Mouse (Mus musculus): ENCODE results near the gene Rhbdf1.

Rhbdf1 gene

GRCm38 (mm10) chr11:32221951-32222409, at the start of gene Rhbdf1:
Gene Rhbdf1, minus strand, starts transcription at chr11:32222300.
- peak; percentile 75 for DNase-seq

GRCm38 (mm10) chr11:32271178-32271577, 49.1 kb upstream of the Rhbdf1 start:
- no peak for DNase-seq

DNA sequence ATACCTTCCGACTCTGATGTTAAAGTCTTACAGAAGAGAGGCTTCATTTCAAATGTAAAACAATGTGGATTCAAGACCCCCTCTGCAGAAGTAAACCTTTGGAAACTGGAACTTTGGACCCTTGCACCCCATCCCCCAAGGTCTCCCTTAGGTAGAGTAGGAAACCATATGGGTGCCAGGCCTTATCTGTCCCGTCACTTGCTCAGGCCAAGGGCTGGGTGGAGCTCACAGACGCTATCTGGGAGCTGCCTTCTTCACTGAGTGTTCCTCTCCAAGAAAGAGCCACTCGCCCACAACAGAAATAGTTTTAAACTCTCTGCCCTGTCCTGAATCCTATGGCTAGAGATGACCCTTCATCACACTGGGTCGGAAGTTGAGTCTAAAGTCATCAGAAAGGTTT, 46.9 kb upstream of the Rhbdf1 start:
- DNase-seq, result no peak

DNA sequence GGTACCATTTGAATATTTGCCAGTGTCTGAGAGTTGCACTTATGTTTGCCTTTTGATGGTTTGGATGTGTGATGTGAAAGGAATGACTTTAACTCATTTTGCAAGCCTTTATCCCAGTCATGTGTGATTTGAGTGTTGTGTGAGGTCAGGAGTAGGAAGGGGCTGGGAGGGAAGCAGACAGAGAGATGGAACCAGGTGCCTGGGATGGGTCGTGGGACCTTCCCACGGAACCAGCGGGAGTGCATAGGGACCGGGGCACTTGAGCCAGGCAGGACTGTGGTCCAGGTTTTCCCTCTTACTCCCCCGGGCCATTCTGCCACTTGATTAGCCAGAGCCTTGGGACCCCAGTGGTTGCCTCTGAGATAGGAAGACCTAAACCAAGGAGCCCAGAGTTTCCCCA, 45.9 kb upstream of the Rhbdf1 start:
- no peak for DNase-seq

DNA sequence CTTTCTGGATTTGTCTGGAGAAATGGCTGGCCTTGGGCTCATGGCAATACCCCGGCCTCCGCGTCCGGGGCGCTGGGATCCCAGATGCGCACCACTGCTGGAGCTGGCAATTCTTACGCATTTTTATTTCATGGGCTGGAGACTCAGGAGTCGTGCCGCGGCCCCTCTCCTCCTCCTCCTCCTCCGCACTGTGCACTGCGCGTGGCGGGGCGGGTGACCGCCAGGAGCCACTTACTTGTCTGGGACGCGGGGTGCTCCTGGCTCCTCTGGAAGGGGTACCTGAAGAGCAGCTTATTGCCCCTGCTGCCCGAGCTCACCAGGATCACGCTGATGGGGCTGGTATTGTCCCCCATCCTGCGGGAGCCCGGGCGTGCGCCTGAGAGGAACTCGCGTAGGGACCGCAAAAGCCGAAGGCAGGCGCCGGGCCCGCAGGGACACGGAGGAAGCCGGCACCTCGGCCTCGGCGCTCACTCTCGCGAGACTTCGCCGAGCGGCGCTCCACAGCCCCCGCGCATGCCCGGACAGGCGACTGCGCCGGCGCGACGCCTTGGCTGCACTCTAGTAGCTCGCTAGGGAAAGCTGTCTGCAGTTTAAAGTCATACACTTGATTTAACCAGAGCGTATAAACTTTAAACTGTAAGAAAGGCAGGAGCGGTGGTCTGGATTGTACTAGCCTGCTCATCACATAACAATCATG, 45.2 kb upstream of the Rhbdf1 start, which contains the start of gene Nprl3:
Nprl3 (minus strand) TSS at position 520 of the 697 bp plus-strand sequence.
- peak; percentile 97 for DNase-seq

GRCm38 (mm10) chr11:32266776-32267175, 44.7 kb upstream of the Rhbdf1 start:
- DNase-seq, result no peak

DNA sequence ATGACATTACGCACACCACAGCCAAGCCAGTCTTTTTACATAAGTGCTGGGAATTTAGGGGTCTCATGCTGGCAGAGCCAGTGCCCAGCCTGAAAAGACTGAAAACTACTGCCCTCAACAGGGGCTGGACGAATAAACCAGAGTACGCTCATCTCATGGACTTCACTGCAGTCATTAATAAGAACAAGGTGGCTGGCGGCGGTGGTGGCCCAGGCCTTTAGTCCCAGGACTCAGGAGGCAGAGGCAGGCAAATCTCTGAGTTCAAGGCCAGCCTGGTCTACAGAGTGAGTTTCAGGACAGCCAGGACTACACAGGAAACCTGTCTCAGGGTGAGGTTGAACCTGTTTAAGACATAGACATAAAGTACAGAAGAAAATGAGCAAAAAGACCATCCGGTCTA, 44.1 kb upstream of the Rhbdf1 start:
- no peak for DNase-seq

DNA sequence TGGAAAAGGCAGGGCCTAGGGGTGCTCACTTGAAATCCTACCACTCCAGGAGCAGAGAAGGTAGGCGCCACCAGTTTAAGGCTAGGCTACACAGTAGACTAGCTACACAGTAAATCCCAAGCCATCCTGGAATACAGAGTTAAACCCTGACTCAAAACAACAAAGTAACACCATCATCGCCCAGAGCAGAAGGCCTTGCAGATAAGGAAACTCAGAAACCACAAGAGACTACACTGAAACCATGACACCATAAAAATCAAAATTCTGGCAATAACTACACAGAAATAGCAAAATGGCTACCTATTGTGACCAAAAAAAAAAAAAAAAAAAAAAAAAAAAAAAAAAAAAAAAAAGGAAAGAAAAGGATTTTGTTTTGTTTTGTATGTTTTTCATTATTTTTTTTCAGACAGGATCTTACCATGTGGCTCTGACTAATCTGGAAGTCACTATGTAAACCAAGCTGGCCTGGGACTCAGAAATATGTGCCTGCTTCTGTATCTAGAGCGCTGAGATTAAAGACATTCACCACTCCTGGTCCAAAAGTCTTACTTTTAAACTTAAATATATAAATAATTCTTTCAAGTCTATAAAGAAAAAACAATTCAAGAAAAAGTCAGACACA, 43.1 kb upstream of the Rhbdf1 start:
- DNase-seq, result no peak

DNA sequence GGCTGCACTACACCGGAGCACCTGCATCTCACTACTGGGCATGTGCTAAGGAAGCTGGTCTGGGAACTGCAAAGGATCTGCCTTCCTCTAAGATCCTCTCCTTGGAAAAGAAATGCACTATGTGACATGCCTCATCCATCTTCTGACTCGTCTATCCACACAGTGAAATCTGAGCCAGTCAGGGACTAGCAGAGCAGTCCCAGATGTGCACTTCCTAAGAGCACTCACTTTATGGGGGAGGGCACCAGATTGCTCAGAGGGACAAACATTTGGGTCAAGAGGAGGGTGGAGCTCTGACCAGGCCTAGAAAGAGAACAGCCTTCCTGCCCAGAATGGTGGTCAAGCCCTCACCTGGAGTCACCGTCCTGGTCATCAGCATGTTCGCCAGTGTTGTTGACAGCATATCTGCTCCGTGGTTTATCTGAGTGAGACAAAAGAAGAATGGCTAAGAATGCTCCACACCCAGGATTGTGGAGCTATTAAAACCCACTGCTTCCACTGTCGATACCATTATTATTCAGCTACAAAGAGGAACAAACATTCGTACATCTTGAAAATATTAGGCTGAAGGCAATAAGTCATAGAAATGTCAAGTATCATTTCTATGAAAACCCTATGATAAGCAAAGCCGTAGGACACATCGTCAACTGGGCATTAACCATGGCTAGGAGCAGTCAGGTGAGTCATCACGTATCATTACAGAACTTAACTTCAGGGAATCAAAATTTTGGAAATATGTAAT, 40.7 kb upstream of the Rhbdf1 start:
- no peak for DNase-seq

DNA sequence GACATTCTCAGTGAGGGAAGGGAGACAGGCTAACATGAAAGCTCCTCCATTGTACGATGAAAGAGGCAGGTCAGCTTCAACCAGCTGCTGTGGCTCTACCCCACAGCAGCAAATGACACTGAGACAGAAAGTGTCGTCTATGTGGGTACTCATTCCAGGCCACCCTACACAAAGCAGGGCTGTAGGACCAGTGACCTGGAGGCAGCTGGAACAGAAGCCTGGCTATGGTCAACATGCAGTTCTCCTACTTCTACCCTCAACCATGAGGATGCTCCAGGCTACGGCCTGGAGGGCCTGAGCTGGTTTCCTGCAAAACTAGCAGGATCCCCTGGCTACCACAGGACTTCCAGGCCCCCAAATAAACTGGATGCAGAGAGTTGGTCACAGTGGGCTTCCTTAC, 34.5 kb upstream of the Rhbdf1 start:
- no peak for DNase-seq

DNA sequence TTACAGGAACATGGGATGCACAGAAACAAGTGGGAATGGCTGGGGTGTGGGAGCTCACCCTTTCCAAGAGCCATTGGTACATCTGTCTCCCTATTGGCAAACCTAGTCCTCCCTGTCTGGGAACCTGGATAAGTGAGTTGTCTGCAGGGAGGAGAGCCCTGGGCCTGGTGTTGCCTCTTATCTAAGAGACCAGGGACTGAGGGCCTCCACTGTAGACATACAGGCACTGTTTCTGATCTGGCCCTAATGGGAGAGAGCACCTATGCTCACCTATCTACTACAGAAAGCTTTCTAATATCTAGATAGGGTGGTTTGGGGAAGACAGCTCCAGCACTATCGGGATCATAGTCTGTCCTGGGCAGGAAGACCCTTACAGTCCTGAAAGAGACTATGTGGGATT, 34.0 kb upstream of the Rhbdf1 start:
- DNase-seq, result no peak

- DNase-seq, result no peak
Measured at GRCm38 (mm10) chr11:32253121-32253520, 31.0 kb upstream of the Rhbdf1 start.

DNA sequence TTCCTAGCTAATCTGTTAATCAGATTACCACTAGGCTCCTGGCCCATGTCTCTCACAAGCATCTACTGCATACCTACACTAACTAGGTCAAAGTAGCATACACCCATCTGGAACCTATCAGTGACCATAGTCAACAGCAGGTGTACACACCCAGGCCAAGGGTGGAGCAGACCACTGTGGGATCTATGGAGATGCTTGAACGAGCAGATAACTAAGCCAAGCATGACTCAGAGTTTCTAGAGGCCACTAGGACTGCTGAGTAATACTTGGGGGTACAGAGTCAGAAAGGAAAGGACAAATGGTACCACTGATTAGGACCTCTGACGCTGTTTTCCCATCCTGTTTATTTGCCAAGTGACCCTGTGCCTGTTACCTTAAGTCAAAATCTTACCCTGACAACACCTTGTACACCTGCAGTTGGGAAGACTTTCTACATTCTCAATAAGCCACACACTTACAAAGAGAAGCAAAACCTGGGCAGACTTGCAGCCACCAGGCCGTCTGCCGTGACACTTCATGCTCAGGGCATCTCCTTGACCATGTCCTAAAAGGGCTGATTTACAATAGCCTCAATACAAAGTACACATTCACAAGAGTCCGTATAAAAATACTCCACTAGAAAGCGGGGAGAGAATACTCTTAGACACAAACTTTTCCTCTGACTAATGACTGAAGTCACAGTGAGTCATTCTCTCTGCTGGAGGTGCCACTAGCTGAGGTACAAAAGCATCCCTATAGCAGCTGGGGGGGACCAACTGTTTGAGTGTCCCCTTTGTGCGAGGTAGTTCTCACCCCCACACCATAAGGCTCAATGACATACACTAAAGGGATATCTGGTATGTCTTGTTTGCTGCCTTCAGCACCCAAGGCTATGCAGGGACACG, 29.0 kb upstream of the Rhbdf1 start:
- DNase-seq, result no peak

GRCm38 (mm10) chr11:32248350-32248749, 26.2 kb upstream of the Rhbdf1 start:
- no peak for DNase-seq

- DNase-seq, result no peak
Measured at GRCm38 (mm10) chr11:32247068-32247467, 25.0 kb upstream of the Rhbdf1 start.

DNA sequence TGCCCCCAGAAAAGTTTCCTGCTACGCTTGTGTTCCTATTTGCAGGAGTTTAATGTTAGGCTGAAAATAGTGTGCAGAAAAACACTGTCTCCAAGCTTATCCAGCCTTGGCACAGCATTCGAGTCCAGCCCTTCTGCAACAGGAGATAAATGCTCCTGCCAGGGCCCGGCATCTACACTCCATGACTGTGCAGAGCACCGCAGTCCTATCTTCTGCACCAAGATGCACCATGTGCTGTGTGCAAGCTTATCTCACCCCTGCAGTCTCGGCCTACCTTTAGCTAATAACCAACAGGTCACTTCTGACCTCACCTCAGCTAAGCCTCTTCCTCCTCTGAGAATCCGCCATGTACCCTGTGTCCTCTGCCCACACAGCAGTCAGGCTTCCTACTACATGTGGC, 23.5 kb upstream of the Rhbdf1 start:
- DNase-seq, result no peak

DNA sequence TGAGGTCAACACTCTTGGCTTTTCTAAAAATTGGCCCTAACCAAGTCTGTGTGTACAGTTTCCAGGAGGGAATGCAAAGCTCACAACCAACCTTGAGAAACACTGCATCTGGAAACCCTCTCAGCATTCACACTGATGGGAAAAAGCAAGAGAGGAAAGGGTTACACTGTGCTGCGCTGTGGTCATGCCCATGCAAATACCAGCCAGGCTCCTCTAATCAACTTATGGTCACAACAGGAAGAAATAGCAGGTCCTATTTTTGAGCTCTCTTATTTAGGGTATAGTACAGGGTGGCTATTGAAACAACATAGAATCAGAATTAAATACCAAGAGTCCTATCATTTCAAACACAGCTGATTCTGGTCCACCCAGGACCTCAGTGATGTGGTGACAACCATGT, 22.5 kb upstream of the Rhbdf1 start:
- no peak for DNase-seq

DNA sequence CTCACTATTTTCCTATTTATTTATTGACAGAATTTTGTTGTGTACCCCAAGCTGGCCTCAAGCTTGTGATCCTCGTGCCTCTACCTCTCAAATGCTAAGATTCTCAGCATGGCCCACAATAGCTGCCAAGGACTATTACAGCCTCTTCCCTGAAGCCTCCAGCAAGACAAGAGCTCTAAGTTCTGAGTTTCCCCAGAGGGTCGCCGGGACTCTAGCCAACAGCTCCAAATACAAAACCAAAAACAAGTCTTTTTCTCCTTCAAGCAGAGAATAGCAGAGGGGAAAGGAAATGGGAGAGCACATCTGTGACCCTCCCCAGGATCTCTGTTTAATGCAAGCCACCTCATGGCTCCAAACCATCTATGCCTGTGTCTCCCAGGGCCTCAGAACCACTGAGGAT, 22.0 kb upstream of the Rhbdf1 start:
- DNase-seq, result no peak

DNA sequence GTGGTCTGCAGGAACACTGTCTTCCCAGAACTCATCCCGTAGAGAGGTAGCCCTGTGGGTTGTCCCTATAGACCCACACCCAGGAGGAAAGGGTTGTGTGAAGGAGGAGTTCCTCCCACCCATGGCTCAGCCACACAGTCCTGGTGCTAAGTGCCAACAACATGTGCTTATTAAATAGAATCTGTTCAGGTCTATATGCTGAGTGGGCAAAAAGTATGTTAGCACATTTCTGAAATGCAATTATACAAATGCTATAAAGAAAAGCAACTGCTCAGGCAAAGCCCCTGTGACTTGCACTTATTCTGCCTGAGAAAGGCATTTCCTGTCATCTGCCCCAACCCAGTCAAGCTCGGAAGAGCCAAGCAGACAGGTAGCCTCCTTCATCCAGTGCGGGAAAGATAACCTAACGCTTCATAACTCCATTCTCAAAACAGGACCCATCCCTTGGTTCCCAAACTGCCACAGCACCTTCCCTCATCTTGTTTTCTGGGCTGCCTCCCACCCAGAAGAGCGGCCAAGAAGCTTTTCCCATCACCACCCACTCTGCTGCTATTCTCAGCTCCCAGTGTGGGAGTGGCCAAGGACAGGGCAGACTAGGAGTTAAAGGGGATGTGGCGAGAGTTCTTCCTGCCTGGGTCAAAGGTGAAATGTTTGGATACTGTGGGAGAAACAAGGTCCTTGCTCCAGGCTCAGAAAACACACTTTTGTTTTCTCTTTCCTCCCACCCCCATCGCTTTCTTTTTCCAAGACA, 21.3 kb upstream of the Rhbdf1 start:
- no peak for DNase-seq

- DNase-seq, result no peak
Measured at GRCm38 (mm10) chr11:32242209-32242608, 20.1 kb upstream of the Rhbdf1 start.

- DNase-seq, result no peak
Measured at GRCm38 (mm10) chr11:32241391-32241790, 19.3 kb upstream of the Rhbdf1 start.

Measured in lung, postnatal 14 days (tissue).